Mouse (Mus musculus) frontal cortex, postnatal 25 days (tissue): Measurements from ENCODE around the gene Btd.

Experiments
- DNase-seq, 2 experiments: peaks; one replicate each; pipeline ENCODE4 v3.0.0; 2022; ENCODE audit warnings: low spot score in 2 of 2

Gene Btd

DNA sequence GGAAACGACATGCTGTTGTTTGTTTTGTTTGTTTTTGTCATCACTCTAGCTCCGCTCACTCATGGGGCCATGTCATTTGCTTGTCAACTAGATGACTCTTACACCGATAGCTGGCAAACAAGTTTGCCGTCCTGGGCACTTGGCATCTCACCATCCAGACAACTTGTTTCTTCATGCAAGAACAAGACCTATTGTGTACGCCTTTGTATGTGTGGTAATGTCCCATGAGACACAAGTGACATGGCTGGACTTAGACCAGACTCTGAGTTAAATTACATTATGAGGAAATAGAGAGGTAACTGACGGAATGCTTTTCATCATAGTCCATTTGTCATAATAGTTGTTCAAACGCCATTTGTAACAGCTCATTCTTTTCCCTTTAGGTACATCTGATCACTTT lies 5.1 kb downstream of the Btd start:
- no peak for DNase-seq

DNA sequence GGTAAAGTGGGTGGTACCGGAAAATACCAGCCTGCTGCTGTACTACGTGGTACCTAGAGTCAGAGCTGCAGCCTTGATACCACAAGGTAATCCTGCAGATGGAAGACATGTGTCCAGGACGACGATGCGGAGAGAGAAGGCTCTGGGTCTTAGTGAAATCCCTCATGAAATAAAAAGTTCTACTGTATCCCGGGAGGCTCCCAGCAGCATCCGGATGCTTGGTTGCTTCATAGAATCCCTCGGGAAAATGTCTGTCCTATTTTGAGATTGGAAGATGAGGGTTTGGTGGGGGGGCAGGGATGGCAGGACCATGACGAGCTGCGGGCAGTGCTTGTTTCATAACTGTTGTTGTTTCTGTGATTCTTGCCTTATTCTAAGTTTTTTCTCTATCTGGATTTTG lies 7.2 kb downstream of the Btd start:
- DNase-seq, result no peak

DNA sequence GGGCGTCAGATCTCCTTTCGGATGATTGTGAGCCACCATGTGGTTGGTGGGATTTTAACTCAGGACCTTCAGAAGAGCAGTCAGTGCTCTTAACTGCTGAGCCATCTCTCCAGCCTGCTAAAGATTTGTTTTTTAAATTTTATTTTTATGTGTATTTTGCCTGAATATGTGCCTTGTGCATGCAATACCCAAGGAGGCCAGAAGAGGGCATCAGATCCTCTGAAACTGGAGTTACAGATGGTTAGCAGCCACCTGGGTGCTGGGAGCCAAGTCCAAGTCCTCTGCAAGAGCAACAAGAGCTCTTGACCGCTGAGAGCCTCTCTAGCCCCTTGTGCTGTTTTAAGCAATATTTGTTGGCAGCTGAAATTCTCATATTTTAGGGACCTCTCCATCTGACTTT lies 9.5 kb downstream of the Btd start:
- no peak for DNase-seq

- DNase-seq, result no peak
Observed at GRCm38 (mm10) chr14:31651206-31651605, 10.4 kb downstream of the Btd start.

- DNase-seq, result no peak
Observed at GRCm38 (mm10) chr14:31652106-31652505, 11.3 kb downstream of the Btd start.

DNA sequence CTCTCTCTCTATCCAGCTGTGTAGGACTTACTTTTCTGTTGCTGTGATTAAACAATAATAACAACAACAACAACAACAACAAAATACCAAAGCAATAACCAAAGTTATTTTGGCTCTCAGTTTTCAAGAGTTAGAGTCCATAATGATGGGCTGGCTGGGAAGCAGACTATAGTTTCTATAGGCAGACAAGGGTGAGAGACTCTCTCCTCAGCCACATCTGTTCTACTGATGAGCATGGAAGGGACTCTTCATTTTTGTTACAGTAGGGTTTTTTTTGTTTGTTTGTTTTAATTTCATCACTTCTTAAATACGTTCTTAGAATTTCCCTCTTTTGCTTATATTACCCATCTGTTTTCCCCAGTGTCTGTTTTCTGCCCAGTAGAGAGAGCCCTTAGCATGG lies 11.8 kb downstream of the Btd start:
- DNase-seq, result no peak

GRCm38 (mm10) chr14:31653101-31653875 lies 12.5 kb downstream of the Btd start:
- DNase-seq, result no peak

DNA sequence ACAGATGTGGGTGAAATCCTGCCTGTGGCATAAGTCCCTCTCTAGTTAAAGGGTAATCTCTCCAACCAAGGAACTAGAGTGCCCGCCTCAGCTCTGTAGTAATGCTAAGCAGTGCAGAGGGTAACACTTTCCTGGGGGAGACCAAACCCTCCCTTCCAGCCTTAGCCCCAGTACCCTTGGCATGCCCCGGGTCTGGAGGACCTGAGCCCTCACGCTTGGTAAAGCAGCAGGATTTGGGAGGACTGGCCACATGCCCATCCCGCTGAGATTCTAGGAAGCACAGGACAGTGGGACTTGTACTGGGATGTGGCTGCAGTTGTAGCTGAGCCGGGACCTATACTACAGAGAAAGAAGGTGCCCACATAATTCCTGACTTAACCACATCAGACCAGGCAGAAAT lies 14.0 kb downstream of the Btd start:
- no peak for DNase-seq

- DNase-seq, result no peak
Observed at GRCm38 (mm10) chr14:31655406-31655805, 14.6 kb downstream of the Btd start.

- no peak for DNase-seq
Observed at GRCm38 (mm10) chr14:31656386-31656785, 15.6 kb downstream of the Btd start.

DNA sequence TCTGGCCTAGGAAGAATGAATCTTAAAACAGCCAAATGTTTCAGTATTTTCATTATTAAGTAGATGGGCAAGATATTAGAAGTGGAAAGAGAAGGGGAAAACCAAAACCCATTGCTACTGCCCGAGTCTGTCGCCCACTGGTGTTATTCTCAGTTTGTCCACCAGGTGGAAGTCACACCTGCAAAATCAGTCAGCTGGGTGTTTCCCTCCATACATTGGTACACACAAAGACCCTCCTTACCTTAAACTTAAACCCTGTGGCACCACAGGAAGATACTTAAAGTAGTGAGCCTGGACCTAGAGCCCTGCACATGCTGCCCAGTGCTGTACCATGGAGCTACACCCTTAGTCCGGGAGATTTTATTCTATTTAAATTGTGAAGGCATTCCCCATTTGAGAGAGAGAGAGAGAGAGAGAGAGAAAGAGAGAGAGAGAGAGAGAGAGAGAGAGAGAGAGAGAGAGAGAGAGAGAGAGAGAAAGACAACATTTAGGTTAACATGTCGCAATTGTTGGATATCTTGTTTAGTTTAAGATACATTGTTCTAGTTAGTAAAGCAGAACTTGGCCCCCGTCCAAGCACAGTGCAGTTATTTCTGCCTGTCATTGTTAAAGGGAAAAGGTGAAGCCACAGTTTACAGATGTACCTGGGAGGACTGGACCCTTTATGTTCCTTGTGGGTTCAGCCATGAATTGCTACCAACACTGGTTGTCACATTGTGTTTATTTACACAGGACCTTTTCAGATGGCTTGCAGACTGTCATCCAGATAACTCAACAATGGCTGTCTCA lies 16.2 kb downstream of the Btd start:
- DNase-seq, result peak; percentile 68 to 71

DNA sequence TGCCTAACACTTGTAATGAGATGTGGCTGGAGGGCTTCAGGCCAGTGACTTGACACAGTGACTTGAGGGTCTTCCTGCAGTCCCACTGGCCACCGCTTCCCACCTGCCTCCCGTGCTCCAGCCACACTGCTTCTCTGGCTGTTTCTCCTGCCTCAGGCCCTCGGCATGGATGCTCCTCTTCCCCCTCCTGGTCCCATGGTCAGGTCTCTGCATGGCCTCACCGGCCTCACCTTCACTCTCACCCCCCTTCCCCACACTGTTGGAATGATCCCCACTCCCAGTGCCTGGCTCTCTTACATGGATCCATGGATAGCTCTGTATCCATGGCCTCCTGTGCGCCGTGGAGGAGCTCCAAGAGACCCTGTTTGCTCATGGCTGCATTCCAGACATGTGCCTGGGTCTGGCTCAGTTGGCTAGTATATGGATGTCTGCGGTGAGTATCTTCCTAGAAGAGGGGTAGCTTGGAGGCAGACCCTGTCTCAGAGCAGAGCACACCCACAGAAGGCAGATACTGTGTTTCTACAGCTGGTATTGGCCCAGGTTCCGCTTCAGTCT lies 17.4 kb downstream of the Btd start:
- no peak for DNase-seq

DNA sequence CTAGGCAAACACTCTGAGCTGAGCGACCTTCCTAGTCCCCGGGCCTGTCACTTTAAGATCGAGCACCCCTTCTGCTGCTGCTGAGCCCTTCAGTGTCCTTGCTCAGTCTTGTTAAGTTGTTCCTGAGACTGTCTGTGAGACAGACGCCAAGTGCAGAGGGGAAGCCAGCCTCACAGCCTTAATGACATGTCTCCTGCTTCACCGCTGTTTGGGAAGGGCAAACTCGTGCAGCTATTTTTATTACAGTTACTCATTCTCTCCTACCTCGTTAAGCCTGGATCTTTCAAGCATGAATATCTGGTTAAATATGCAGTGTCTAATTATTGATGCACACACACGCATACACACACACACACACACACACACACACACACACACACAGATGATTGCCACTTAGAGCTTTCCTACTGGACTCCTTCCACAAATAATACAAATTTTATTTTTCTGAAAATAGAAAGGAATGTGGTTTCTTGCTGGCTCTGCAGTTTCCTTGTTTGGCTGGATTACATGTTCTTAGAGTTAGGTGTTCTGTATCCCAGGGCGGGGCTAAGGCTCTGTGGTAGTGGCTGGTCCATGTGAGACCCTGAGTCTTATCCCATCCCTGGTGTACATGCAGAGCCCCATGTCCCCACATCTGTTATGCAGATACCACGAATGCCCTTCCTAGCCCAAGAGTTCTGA lies 18.8 kb downstream of the Btd start:
- DNase-seq, result peak in 1 of 2 experiments; percentile 37

- DNase-seq, result no peak
Observed at GRCm38 (mm10) chr14:31660312-31661093, 19.7 kb downstream of the Btd start.

- DNase-seq, result peak; percentile 83 to 84
Observed at GRCm38 (mm10) chr14:31661671-31662554, 21.1 kb downstream of the Btd start.

- DNase-seq, result peak in 1 of 2 experiments; percentile 55
Observed at GRCm38 (mm10) chr14:31662555-31663211, 21.9 kb downstream of the Btd start.

- no peak for DNase-seq
Observed at GRCm38 (mm10) chr14:31663376-31664099, 22.7 kb downstream of the Btd start.

- DNase-seq, result no peak
Observed at GRCm38 (mm10) chr14:31664100-31664902, 23.5 kb downstream of the Btd start.
